Mouse (Mus musculus) E14TG2a.4 (cell line): ENCODE measurements around the gene Rsc1a1.
A peak's percentile ranks its signal among the peaks of the same experiment; 100 is the strongest.

Experiments used
- H3K27me3 ChIP-seq: 2 replicates; pipeline ENCODE4 v1.6.1; 2014; ENCODE audit warnings: low read length, control low read depth; ENCODE audit not compliant: insufficient read depth
- H3K36me3 ChIP-seq: 2 replicates; pipeline ENCODE4 v1.6.1; 2014; ENCODE audit warnings: low read length, control low read depth; ENCODE audit not compliant: insufficient read depth
- H3K4me1 ChIP-seq: replicated peaks from 2 replicates; pipeline ENCODE4 v1.6.1; 2014; ENCODE audit warnings: low read depth, low read length, control low read depth
- H3K4me3 ChIP-seq: replicated peaks from 2 replicates; pipeline ENCODE4 v1.5.1; 2014; ENCODE audit warnings: mild to moderate bottlenecking, low read length
- H3K9me3 ChIP-seq: 2 replicates; pipeline ENCODE4 v1.6.1; 2014; ENCODE audit warnings: low read length, control low read depth
- CTCF ChIP-seq: conservative IDR thresholded peaks from 2 replicates; pipeline ENCODE4 v1.5.1; 2014; ENCODE audit warnings: low read length
- NANOG ChIP-seq: IDR thresholded peaks from 2 replicates; pipeline ENCODE4 v1.6.1; 2014; ENCODE audit warnings: borderline replicate concordance, low read length, mixed read lengths
- POU5F1 ChIP-seq: IDR thresholded peaks from 2 replicates; pipeline ENCODE4 v1.6.1; 2014; ENCODE audit warnings: low read length, borderline replicate concordance

The Rsc1a1 gene

GRCm38 (mm10) chr4:141656932-141657331 is 28.5 kb downstream of the Rsc1a1 start:
- no peaks in the 10 kb centered on the region for H3K27me3 ChIP-seq
- no peaks in the 10 kb centered on the region for H3K9me3 ChIP-seq
- H3K4me3 ChIP-seq = no peak overlapping the region
- peaks cover 3% of the 10 kb centered on the region; the same call in 1 of the 2 replicates for H3K36me3 ChIP-seq
- TF ChIP-seq NANOG (no peak), CTCF (no peak), POU5F1 (no peak)
- H3K4me1 ChIP-seq = peaks cover 29% of the 10 kb centered on the region

DNA sequence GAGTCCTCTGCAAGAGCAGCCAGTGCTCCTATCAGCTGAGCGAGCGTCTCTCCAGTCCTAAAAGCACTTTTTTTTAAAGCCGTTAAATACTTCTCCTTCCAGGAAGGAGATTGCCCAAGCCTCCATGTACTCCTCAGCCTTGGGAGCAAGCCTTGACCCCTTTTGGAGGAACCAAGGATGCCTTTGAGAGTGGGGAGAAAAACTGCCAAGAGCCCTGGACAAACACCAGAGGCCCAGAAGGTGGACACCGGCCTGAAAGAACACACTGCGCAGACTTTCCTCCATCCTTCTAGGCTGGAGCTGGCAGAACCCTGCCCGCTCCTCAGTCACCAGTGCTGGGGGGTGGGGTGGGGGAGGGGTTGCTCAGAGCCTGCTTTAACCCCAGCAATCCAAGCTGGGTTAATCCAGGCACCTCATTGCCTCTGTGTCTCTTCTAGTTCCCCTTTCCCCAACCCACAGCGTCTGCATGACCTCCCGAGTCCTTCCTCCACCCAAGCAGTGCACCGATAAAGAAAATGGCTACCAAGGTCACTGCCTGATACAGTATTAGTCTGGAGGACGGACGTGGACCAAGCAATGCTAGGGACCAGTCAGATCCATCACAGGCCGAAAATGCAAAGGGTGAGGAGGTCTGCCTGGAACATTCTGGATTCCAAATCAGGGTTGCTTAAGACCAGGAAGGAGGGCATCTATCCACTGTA is 29.3 kb downstream of the Rsc1a1 start:
- Histone ChIP-seq H3K27me3 (no peaks in the 10 kb centered on the region), H3K4me3 (no peak overlapping the region), H3K36me3 (peaks cover 3% of the 10 kb centered on the region; the same call in 1 of the 2 replicates), H3K9me3 (no peaks in the 10 kb centered on the region), H3K4me1 (peaks cover 34% of the 10 kb centered on the region)
- no peak for TF ChIP-seq POU5F1
- TF ChIP-seq NANOG = no peak
- TF ChIP-seq CTCF = no peak

- Histone ChIP-seq H3K36me3 (peaks cover 3% of the 10 kb centered on the region; the same call in 1 of the 2 replicates), H3K27me3 (no peaks in the 10 kb centered on the region), H3K4me1 (peaks cover 25% of the 10 kb centered on the region), H3K9me3 (no peaks in the 10 kb centered on the region), H3K4me3 (no peak overlapping the region)
- TF ChIP-seq CTCF (no peak), NANOG (no peak), POU5F1 (no peak)
These were observed 30.9 kb downstream of the Rsc1a1 start for GRCm38 (mm10) chr4:141654509-141654908.

DNA sequence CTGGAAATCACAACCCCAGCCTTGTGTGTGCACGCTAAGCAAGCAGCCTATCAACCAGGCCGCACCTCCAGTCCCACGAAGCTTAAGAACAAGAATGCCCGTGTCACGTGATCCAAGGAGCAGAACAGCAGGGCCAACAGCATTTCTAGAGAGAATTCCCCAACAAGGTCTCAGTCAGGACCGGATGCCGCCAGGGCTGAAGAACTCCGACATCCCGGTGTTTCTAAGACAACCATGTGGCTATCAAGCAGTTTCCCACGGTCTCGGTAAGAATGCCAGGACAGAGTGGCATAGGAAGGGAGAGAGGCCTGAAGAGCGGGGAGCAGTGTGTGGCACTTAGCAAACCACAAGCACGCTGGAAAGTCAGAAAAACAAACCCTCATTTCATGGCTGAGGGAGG is 31.6 kb downstream of the Rsc1a1 start:
- Histone ChIP-seq H3K4me3 (no peak overlapping the region), H3K27me3 (no peaks in the 10 kb centered on the region), H3K9me3 (no peaks in the 10 kb centered on the region), H3K36me3 (no peaks in the 10 kb centered on the region; the same call in 1 of the 2 replicates), H3K4me1 (peaks cover 23% of the 10 kb centered on the region)
- TF ChIP-seq POU5F1 (no peak), NANOG (no peak), CTCF (no peak)

DNA sequence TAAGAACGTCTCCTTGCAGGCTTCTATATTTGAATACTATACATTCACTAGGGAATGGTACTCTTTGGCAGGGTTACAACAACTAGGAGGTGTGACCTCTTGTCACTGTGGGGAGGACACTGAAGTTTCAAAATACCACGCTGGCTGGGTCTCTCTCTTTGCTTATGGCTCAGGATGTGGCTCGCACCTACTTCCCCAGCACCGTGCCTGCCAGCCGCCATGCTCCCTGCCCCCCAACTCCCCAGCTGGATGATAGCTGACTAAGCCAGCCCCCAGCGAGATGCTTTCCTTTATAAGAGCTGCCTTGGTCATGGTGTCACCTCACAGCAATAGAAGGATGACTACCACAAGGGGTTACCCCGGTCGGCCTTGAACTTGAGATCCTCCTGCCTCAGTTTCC is 32.4 kb downstream of the Rsc1a1 start:
- Histone ChIP-seq H3K9me3 (no peaks in the 10 kb centered on the region), H3K4me1 (peaks cover 23% of the 10 kb centered on the region), H3K36me3 (no peaks in the 10 kb centered on the region; the same call in 1 of the 2 replicates), H3K4me3 (no peak overlapping the region), H3K27me3 (no peaks in the 10 kb centered on the region)
- TF ChIP-seq NANOG (no peak), CTCF (no peak), POU5F1 (no peak)

DNA sequence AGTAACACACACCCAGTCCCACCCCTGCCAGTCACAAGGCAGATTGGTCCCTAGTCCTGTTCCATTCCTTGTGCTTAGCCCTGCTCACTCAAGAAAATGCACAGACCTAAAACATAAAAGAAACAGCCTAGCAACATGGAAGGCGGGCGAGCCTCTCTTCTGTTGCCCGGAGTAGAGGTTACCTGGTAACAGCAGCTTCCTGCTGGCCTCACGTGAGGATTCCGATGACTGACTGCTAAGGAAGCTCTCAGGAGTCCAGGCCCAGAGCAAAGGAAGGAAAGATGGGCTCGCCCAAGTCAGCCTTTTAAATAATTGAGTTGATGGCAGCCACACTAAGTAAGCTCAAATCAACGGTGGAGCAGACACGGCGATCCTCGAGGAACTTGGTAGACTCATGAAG is 33.5 kb downstream of the Rsc1a1 start:
- H3K9me3 ChIP-seq = no peaks in the 10 kb centered on the region
- no peaks in the 10 kb centered on the region for H3K27me3 ChIP-seq
- peaks cover 23% of the 10 kb centered on the region for H3K4me1 ChIP-seq
- TF ChIP-seq CTCF = no peak
- no peak for TF ChIP-seq NANOG
- TF ChIP-seq POU5F1 = no peak
- H3K36me3 ChIP-seq = no peaks in the 10 kb centered on the region
- peak overlapping the region; percentile 33; the same call in 1 of the 2 replicates for H3K4me3 ChIP-seq

- no peaks in the 10 kb centered on the region for H3K36me3 ChIP-seq
- H3K27me3 ChIP-seq = no peaks in the 10 kb centered on the region
- peaks cover 22% of the 10 kb centered on the region for H3K4me1 ChIP-seq
- no peaks in the 10 kb centered on the region for H3K9me3 ChIP-seq
- no peak overlapping the region for H3K4me3 ChIP-seq
- no peak for TF ChIP-seq CTCF
- no peak for TF ChIP-seq NANOG
- TF ChIP-seq POU5F1 = no peak
These were observed 34.1 kb downstream of the Rsc1a1 start for GRCm38 (mm10) chr4:141651286-141651685.

GRCm38 (mm10) chr4:141649244-141649643 is 36.2 kb downstream of the Rsc1a1 start:
- Histone ChIP-seq H3K9me3 (no peaks in the 10 kb centered on the region), H3K36me3 (no peaks in the 10 kb centered on the region), H3K4me3 (no peak overlapping the region), H3K4me1 (peaks cover 15% of the 10 kb centered on the region), H3K27me3 (no peaks in the 10 kb centered on the region)
- TF ChIP-seq POU5F1 = no peak
- TF ChIP-seq NANOG = no peak
- TF ChIP-seq CTCF = no peak

- H3K27me3 ChIP-seq = no peaks in the 10 kb centered on the region
- H3K36me3 ChIP-seq = no peaks in the 10 kb centered on the region
- TF ChIP-seq CTCF = no peak
- TF ChIP-seq NANOG = no peak
- TF ChIP-seq POU5F1 = no peak
- H3K4me3 ChIP-seq = no peak overlapping the region
- no peaks in the 10 kb centered on the region for H3K9me3 ChIP-seq
- peaks cover 18% of the 10 kb centered on the region for H3K4me1 ChIP-seq
These were observed 37.1 kb downstream of the Rsc1a1 start for GRCm38 (mm10) chr4:141648262-141648661.
